Mouse (Mus musculus): ENCODE data around the gene Gpt2. TPM values are rescaled to one million over a fixed set of nuclear protein-coding genes. Genes with fewer than 3 reads are reported as not detected.
A peak's percentile ranks its signal among the peaks of the same experiment; 100 is the strongest.

Gpt2 gene
- total RNA-seq (2021), result 91.9 and 135 TPM in 2 replicates
- long read RNA-seq, experiment 1, transcript Gpt2-201 (12 exons, 3,639 nt), result major isoform, 103 of 136 reads
- long read RNA-seq, experiment 1, partial matches to known transcripts, result 10 of 136 reads
- long read RNA-seq, experiment 1, other reads (novel, unspliced or antisense), result 22 of 136 reads
- long read RNA-seq, experiment 2, transcript Gpt2-201 (12 exons, 3,639 nt), result major isoform, 87 of 128 reads
- long read RNA-seq, experiment 2, partial matches to known transcripts, result 14 of 128 reads
- long read RNA-seq, experiment 2, other reads (novel, unspliced or antisense), result 27 of 128 reads

GRCm38 (mm10) chr8:85492125-85492875 is at the start of gene Gpt2:
Gpt2 (plus strand) TSS chr8:85492576.
- DNase-seq, result peak; percentile 96

- DNase-seq, result no peak
Observed at GRCm38 (mm10) chr8:85444092-85444491, 48.3 kb upstream of the Gpt2 start.

- no peak for DNase-seq
Observed at GRCm38 (mm10) chr8:85445936-85446685, 46.3 kb upstream of the Gpt2 start.

GRCm38 (mm10) chr8:85450335-85450734 is 42.0 kb upstream of the Gpt2 start:
- no peak for DNase-seq

- DNase-seq, result peak; percentile 25
Observed at GRCm38 (mm10) chr8:85452328-85452727, 40.0 kb upstream of the Gpt2 start.

GRCm38 (mm10) chr8:85453256-85453655 is 39.1 kb upstream of the Gpt2 start:
- DNase-seq, result no peak

- no peak for DNase-seq
Observed at GRCm38 (mm10) chr8:85454750-85455149, 37.6 kb upstream of the Gpt2 start.

GRCm38 (mm10) chr8:85456536-85456935 is 35.8 kb upstream of the Gpt2 start:
- DNase-seq, result peak; percentile 82

GRCm38 (mm10) chr8:85459582-85459981 is 32.8 kb upstream of the Gpt2 start:
- DNase-seq, result no peak

GRCm38 (mm10) chr8:85460804-85461203 is 31.6 kb upstream of the Gpt2 start:
- DNase-seq, result peak; percentile 38

- peak; percentile 20 for DNase-seq
Observed at GRCm38 (mm10) chr8:85461377-85461776, 31.0 kb upstream of the Gpt2 start.

GRCm38 (mm10) chr8:85462441-85462840 is 29.9 kb upstream of the Gpt2 start:
- no peak for DNase-seq

GRCm38 (mm10) chr8:85464316-85464715 is 28.1 kb upstream of the Gpt2 start:
- DNase-seq, result no peak

- no peak for DNase-seq
Observed at GRCm38 (mm10) chr8:85466056-85466455, 26.3 kb upstream of the Gpt2 start.

GRCm38 (mm10) chr8:85470753-85471152 is 21.6 kb upstream of the Gpt2 start:
- DNase-seq, result no peak

- no peak for DNase-seq
Observed at GRCm38 (mm10) chr8:85472800-85473199, 19.6 kb upstream of the Gpt2 start.

- DNase-seq, result no peak
Observed at GRCm38 (mm10) chr8:85473246-85473645, 19.1 kb upstream of the Gpt2 start.

- no peak for DNase-seq
Observed at GRCm38 (mm10) chr8:85474924-85475323, 17.5 kb upstream of the Gpt2 start.

- DNase-seq, result no peak
Observed at GRCm38 (mm10) chr8:85476970-85477545, 15.3 kb upstream of the Gpt2 start.

GRCm38 (mm10) chr8:85478397-85478796 is 14.0 kb upstream of the Gpt2 start:
- peak; percentile 53 for DNase-seq

GRCm38 (mm10) chr8:85479710-85480109 is 12.7 kb upstream of the Gpt2 start:
- no peak for DNase-seq

GRCm38 (mm10) chr8:85481900-85482299 is 10.5 kb upstream of the Gpt2 start:
- DNase-seq, result peak; percentile 35

GRCm38 (mm10) chr8:85482427-85482826 is 9.9 kb upstream of the Gpt2 start:
- no peak for DNase-seq
